Mouse (Mus musculus) kidney, embryonic 14.5 days (tissue): ENCODE data around the gene Itk. TPM values are rescaled to one million over a fixed set of nuclear protein-coding genes. Genes with fewer than 3 reads are reported as not detected.

ENCODE experiments used
- ATAC-seq: fragments of 200-750 bp; cut with Nextera tagmentation; 2 replicates; pipeline ENCODE4 v1.8.0; 2017; ENCODE audit warnings: moderate number of reproducible peaks, mild to moderate bottlenecking, moderate TSS enrichment, moderate library complexity; ENCODE audit not compliant: low FRiP score, low TSS enrichment
- H3K27ac ChIP-seq: fragments of 300-500 bp; sonication (generic); 2 replicates; pipeline ENCODE4 v1.5.1; 2014; ENCODE audit warnings: low read depth, mild to moderate bottlenecking, low read length, moderate library complexity, mixed read lengths
- H3K27me3 ChIP-seq: fragments of 300-500 bp; sonication (generic); 2 replicates; pipeline ENCODE4 v1.6.1; 2014; ENCODE audit warnings: mild to moderate bottlenecking, low read length; ENCODE audit not compliant: control insufficient read depth, insufficient read depth
- H3K36me3 ChIP-seq: fragments of 300-500 bp; sonication (generic); 2 replicates; pipeline ENCODE4 v1.6.1; 2014; ENCODE audit warnings: low read length, mixed read lengths; ENCODE audit not compliant: control insufficient read depth, insufficient read depth
- H3K4me1 ChIP-seq: fragments of 300-500 bp; sonication (generic); 2 replicates; pipeline ENCODE4 v1.6.1; 2014; ENCODE audit warnings: low read length, mixed read lengths; ENCODE audit not compliant: control insufficient read depth, insufficient read depth
- H3K4me2 ChIP-seq: fragments of 300-500 bp; sonication (generic); replicated peaks from 2 replicates; pipeline ENCODE4 v1.6.1; 2014; ENCODE audit warnings: low read depth, mild to moderate bottlenecking, low read length
- H3K4me3 ChIP-seq: fragments of 300-500 bp; sonication (generic); 2 replicates; pipeline ENCODE4 v1.5.1; 2014; ENCODE audit warnings: mild to moderate bottlenecking, low read length
- H3K9ac ChIP-seq: fragments of 300-500 bp; sonication (generic); 2 replicates; pipeline ENCODE4 v1.6.1; 2014; ENCODE audit warnings: low read depth, mild to moderate bottlenecking, low read length, moderate library complexity
- H3K9me3 ChIP-seq: fragments of 300-500 bp; sonication (generic); 2 replicates; pipeline ENCODE4 v1.6.1; 2016; ENCODE audit warnings: low read length; ENCODE audit not compliant: control insufficient read depth
- WGBS: fragments of 180-500 bp; shearing (Covaris S2); extraction: QIAGEN DNeasy Blood & Tissue Kit; methylation state at CpG from one replicate; pipeline ENCODE4 v1.1.7; 2014; 5-methylcytosine and 5-hydroxymethylcytosine counted together
- polyA plus RNA-seq: library from polyadenylated mRNA; unstranded; fragments of >200 nt; fragmentation: Nextera tagmentation; extraction: Ambion mirVana; gene quantifications from 2 replicates; pipeline ENCODE4 v1.2.1, GENCODE M21; 2014

Itk gene
- polyA plus RNA-seq, 1 experiment from 2014 or later: 0.58 TPM

- WGBS: 60% methylated on average over 2 of the region's 2 CpGs
- Histone ChIP-seq H3K4me3 (no peak overlapping the region), H3K27me3 (no peaks in the 10 kb centered on the region), H3K4me1 (no peaks in the 10 kb centered on the region), H3K27ac (no peak overlapping the region), H3K36me3 (no peaks in the 10 kb centered on the region), H3K9ac (no peak overlapping the region), H3K9me3 (no peaks in the 10 kb centered on the region), H3K4me2 (no peak overlapping the region)
- ATAC-seq: no peak
Observed at GRCm38 (mm10) chr11:46349681-46350410, 39.5 kb downstream of the Itk start.

- Histone ChIP-seq H3K36me3 (no peaks in the 10 kb centered on the region), H3K27ac (no peak overlapping the region), H3K4me1 (no peaks in the 10 kb centered on the region), H3K27me3 (no peaks in the 10 kb centered on the region), H3K9me3 (no peaks in the 10 kb centered on the region), H3K9ac (no peak overlapping the region), H3K4me2 (no peak overlapping the region), H3K4me3 (no peak overlapping the region)
- WGBS: 89% methylated on average over 3 of the region's 3 CpGs
- ATAC-seq: no peak
Observed at GRCm38 (mm10) chr11:46348416-46348815, 40.9 kb downstream of the Itk start.

DNA sequence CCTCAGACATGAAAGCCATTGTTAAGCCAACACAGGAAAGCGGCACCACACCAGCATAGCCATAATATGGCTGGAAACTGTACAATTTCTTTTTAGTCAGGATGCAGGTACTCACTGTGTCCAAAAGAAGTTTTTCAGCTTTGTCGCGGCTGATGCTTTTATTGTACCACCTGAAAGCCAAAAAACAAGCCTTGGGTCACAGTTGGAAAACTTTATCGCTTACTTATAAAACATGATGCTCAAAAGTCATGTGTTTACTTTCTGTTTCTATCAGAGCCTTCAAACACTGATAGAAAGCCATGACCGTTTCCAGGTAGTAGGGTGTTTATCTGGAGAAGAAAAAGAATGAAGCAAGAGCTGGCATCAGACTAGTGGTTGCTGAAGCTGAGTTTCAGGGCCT, 41.6 kb downstream of the Itk start:
- no peaks in the 10 kb centered on the region for H3K36me3 ChIP-seq
- no peak overlapping the region for H3K4me3 ChIP-seq
- H3K9me3 ChIP-seq: no peaks in the 10 kb centered on the region
- H3K4me1 ChIP-seq: no peaks in the 10 kb centered on the region
- H3K9ac ChIP-seq: no peak overlapping the region
- H3K27ac ChIP-seq: no peak overlapping the region
- ATAC-seq: no peak
- H3K4me2 ChIP-seq: no peak overlapping the region
- WGBS: 87% methylated on average over 5 of the region's 5 CpGs
- no peaks in the 10 kb centered on the region for H3K27me3 ChIP-seq

DNA sequence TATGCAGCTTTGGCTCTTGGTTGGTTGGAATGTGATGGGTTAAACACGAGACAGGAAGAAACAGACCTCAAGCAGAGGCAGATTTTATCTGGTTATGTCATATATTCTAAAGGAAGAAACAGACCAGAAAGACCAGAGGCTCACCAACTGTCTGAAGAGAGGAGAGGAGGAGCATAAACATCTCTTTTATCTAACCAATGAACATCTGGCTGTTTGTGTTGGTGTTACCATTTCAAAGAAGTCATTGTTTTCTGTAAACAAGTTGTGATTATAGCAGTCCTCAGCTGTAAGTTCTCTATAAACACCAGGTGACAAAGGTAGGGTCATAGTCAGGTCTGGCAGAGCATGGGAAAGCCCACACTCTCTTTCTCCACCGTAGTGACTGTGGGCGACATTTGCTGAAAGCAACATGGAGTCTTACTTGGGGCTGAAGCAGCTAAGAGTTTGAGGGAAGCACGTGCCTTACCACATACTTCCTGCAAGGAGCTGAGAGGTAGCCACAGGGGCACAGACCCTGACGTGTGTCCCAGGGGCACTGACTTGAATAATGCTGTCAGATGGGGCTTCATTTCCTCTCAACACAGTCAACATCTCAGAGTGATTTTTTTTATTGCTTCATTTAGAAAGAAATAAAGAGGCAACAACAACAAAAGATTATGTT, 45.3 kb downstream of the Itk start:
- no peak overlapping the region for H3K9ac ChIP-seq
- H3K4me2 ChIP-seq: no peak overlapping the region
- H3K27me3 ChIP-seq: no peaks in the 10 kb centered on the region
- no peak overlapping the region for H3K27ac ChIP-seq
- H3K9me3 ChIP-seq: no peaks in the 10 kb centered on the region
- H3K4me3 ChIP-seq: no peak overlapping the region
- no peak for ATAC-seq
- WGBS: 42% methylated on average over 5 of the region's 5 CpGs
- H3K36me3 ChIP-seq: no peaks in the 10 kb centered on the region
- no peaks in the 10 kb centered on the region for H3K4me1 ChIP-seq

DNA sequence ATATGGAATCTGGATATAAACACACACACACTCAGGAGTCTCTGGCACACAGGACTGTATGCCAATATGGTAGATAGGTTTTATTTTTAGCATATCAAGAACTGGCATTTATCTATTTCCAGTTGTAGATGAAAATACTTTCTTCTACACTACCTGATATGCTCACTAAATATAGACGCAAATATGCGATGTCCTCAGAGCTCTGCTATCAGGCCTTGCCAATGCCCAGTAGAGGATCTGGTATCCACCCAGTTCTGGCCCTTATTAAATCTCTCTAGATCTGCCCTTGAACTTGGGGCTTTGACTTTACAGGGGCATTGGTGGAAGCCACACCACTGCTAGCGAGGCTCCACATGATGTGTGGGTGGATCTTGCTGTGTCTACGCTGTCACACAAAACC, 47.4 kb downstream of the Itk start:
- ATAC-seq: no peak
- Histone ChIP-seq H3K4me1 (no peaks in the 10 kb centered on the region), H3K9ac (no peak overlapping the region), H3K36me3 (no peaks in the 10 kb centered on the region), H3K4me3 (no peak overlapping the region), H3K9me3 (no peaks in the 10 kb centered on the region), H3K27me3 (no peaks in the 10 kb centered on the region), H3K27ac (no peak overlapping the region), H3K4me2 (no peak overlapping the region)
- WGBS: 92% methylated on average over 4 of the region's 4 CpGs

DNA sequence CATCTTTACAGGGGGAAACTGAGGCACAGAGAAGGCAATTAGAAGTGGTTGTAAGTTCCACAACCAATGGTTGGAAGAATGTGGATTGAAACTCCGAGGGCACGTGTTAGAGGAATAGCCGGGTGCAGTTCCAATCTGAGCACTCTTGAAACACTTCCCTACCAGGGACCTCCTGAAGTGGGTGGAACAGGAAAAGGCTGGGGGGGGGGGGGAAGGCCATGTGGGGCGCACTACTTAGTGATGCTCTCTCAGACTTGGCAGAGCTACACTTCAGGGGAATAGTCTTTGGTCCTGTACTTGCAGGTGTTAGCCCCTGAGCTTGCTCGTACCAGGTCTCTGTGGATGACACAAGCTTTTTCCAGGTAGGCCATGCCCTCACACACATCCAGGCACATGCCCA, 53.3 kb downstream of the Itk start:
- H3K9ac ChIP-seq: no peak overlapping the region
- H3K4me3 ChIP-seq: no peak overlapping the region
- H3K4me1 ChIP-seq: no peaks in the 10 kb centered on the region
- H3K36me3 ChIP-seq: no peaks in the 10 kb centered on the region
- H3K4me2 ChIP-seq: no peak overlapping the region
- H3K9me3 ChIP-seq: no peaks in the 10 kb centered on the region
- no peak overlapping the region for H3K27ac ChIP-seq
- no peak for ATAC-seq
- WGBS: 88% methylated on average over 5 of the region's 5 CpGs
- H3K27me3 ChIP-seq: no peaks in the 10 kb centered on the region

DNA sequence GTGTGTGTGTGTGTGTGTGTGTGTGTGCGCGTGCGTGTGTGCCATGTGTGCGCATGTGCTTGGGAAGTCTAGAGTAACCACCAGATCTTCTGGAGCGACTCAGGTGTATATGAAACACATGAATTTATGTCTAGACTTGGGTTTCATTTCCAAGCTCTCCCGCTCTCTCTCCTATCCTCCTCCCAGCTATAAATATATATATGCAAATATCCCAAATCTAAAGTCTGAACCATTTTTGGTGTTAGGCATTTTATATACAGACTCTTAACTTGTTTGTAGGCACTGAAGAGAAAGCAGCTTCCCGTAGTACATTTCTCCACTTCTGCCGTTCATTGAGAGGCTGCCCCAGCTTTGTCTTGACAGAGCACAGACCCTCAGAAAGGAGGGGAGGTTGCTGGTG, 57.1 kb downstream of the Itk start:
- H3K4me1 ChIP-seq: no peaks in the 10 kb centered on the region
- no peak overlapping the region for H3K9ac ChIP-seq
- ATAC-seq: no peak
- no peak overlapping the region for H3K4me2 ChIP-seq
- no peak overlapping the region for H3K4me3 ChIP-seq
- no peaks in the 10 kb centered on the region for H3K36me3 ChIP-seq
- H3K27me3 ChIP-seq: no peaks in the 10 kb centered on the region
- 93% methylated on average over 8 of the region's 8 CpGs for WGBS
- no peak overlapping the region for H3K27ac ChIP-seq
- H3K9me3 ChIP-seq: no peaks in the 10 kb centered on the region

GRCm38 (mm10) chr11:46326271-46327015, 62.9 kb downstream of the Itk start:
- H3K9ac ChIP-seq: no peak overlapping the region
- no peaks in the 10 kb centered on the region for H3K9me3 ChIP-seq
- no peak overlapping the region for H3K4me2 ChIP-seq
- no peak for ATAC-seq
- H3K36me3 ChIP-seq: no peaks in the 10 kb centered on the region
- 88% methylated on average over 16 of the region's 16 CpGs for WGBS
- H3K27me3 ChIP-seq: no peaks in the 10 kb centered on the region
- no peak overlapping the region for H3K4me3 ChIP-seq
- no peak overlapping the region for H3K27ac ChIP-seq
- H3K4me1 ChIP-seq: no peaks in the 10 kb centered on the region

- Histone ChIP-seq H3K27ac (no peak overlapping the region), H3K4me3 (no peak overlapping the region), H3K4me1 (no peaks in the 10 kb centered on the region), H3K27me3 (no peaks in the 10 kb centered on the region), H3K9me3 (no peaks in the 10 kb centered on the region), H3K4me2 (no peak overlapping the region), H3K9ac (no peak overlapping the region), H3K36me3 (no peaks in the 10 kb centered on the region)
- 0 out of 2 replicates have a peak, but pooled peaks have one; percentile 28 for ATAC-seq
- 40% methylated on average over 7 of the region's 7 CpGs for WGBS
Observed at GRCm38 (mm10) chr11:46321559-46321958, 67.8 kb downstream of the Itk start.
